Mouse (Mus musculus) 416B (cell line): ENCODE measurements around the gene Gria4.
"Not testable (repeated sequence)": the region's sequence is repeated elsewhere in the genome, so short reads cannot be mapped to it uniquely, and the experiment has no call there.

Experiments
- DNase-seq: peaks from one replicate; pipeline ENCODE4 v3.0.0; 2011; ENCODE audit warnings: low read depth

Gria4 gene

DNA sequence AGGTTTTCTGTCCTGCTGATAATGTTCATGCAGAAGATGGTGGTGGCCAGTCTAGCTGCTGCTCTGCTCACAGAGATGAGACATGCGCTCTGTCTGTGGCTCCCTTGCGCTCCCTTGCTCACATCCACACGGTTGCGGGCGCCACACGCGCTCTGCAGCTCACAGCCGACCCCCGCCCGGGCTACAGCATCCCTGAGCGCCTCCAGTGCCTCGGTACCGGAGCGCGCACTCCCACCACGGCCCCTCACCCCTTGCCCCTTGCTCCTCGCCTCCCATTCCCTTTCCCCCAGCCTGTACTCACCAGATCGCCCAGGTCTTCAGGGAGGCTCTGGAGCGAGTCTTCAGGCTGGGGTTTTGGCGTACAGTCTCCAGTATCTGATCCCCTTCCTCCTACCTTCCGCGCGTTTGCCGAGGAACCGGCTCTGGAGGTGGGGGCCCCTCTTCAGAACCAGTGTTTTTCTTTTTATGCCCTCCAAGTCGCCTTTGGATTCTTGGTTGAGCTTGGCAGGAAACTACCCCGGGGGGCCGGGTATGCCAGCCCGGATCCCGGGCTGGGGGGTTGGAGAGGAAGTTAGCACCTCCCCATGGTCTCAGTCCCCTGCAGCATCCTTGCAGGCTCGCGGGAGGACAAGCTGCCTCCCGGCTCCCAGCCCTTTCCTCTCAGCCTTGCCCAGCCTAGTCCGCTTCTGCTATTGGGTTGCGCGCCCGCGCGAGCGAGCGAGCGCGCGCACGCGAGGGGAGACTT, at the start of gene Gria4:
Gria4 (minus strand) TSS at position 691 of the 745 bp plus-strand sequence.
- no peak for DNase-seq

DNA sequence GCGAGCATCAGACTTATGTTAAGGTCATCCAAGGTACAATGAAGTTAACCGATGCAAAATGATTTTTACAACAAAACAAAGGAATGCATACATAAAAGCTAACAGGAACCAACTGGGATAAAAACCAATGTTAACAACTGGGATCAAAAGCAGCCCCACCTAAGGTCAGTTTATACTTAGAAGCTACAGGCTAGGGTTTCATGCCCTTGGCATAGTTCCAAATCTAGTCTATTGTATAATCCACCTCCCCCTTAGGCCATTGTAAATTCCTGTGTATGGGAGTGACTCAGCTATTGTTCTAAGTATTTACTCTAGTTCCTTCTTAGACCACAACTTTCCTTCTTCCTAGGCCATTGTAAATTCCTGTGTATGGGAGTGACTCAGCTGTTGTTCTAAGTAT, 14.9 kb upstream of the Gria4 start:
- DNase-seq = peak; percentile 38

DNA sequence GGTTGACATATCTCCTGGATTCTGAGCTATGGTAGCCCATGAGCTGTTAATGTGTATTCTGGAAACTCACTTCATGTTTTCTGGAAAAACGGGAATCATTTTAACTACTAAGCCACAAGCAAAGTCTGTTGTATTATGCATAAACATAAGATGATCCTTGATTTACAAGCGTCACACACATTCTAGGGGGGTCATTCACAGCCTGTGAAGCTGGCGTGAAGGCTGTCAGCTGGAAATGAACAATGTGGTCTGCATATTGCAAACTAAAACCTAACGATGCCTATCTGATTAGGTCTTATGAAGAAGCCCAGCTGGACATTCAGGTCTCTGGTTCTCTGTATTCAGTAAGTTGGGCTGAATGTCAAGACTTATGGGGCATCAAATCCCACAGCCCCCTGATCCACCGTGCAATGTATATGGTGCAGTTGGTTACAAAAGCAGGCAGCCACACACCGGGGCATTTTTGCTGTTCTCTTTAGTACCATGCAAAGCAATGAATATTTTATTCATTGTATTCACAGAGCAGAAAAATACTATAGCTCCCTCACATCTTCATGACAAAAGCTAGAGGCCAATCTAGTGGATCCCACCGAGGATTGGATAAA, 7.2 kb upstream of the Gria4 start:
- no peak for DNase-seq

DNA sequence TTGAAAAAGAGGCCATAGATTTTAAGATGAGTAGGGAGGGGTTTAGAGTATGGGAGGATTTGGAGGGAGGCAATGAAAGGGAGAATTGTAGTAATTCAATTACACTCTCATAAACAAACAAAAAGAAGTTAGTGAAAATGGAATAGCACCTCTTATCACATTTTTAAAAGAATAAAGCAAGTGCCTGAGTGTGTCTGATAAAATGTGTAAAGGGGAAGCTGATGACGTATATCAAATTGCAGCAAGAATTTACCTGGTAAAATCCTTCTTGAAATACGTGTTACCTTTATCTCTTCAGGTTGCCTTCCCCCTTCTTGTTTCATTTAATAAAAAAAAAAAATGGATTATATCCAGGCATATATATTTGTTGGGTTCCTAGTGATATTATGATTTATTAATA, 1.4 kb upstream of the Gria4 start:
- no peak for DNase-seq

DNA sequence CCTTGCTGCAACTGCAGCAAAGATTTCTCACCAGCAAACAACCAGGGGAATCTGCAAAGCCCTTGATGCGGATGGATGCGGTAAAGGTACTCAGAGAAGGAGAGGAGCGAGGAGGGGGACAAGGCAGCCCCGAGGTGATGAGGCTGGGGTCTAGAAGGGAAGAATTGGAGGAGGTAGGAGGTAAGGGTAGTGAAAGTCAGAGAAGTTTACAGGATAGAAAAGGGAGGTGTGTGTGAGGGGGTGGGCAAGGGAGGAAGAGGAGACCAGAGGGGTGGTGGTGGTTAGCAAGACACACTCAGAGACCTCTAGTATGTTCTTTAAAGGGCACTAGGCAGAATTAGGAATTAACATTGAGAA, 233 bp upstream of the Gria4 start:
- no peak for DNase-seq

DNA sequence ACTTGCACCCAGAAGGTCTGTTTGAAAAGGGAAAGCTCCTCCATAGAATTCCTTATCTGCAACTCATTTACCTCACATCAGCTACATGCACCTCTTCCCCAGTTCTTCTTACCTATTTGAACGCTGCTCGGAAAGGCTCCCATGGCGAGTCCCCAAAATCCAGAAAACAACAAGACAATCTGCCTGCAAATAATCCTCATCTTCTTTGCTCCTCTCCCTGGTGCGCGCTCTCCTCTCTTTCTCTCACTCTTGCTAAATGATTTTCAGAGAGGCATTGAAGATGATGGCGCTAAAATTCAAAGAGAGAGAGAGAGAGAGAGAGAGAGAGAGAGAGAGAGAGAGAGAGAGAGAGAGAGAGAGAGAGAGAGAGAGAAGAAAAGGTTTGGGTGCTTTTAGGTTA, 959 bp downstream of the Gria4 start:
- no peak for DNase-seq

DNA sequence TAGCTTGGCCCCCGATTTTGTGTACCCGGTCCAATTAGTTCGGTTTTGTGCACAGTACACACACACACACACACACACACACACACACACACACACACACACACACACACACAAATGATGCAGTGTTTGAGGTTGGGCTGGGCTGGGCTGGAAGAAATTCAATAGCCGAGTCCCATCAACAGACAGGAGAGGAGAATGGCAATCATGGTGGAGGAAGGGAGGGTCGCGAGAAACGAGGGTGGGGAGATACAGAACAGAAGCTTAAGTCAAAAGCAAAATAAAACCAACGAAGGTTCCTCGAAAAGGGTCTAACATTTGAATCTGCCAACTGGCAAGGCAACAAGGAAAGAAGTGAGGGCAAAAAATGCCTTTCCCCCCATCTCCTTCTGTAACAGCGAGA, 1.6 kb downstream of the Gria4 start:
- no peak for DNase-seq

DNA sequence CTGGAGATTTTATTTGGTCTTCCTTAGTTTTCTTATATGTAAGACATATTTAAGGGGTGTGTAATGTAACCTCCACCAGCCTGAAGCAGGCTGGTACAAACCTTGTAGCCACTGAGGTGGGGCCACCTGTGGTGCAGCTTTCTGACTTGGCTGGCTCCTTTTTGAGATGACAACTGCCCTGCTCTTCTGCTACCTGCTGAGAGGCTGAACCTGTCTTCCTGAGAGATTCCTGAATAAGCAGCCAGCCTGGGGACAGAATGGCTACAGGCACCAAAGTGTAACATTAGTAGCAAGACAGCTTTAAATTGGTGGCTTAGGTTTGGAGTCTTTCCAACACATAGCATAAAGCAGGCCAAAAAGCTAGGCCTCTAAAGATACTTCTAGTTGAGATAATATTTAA, 46.6 kb downstream of the Gria4 start:
- DNase-seq = not testable (repeated sequence)

DNA sequence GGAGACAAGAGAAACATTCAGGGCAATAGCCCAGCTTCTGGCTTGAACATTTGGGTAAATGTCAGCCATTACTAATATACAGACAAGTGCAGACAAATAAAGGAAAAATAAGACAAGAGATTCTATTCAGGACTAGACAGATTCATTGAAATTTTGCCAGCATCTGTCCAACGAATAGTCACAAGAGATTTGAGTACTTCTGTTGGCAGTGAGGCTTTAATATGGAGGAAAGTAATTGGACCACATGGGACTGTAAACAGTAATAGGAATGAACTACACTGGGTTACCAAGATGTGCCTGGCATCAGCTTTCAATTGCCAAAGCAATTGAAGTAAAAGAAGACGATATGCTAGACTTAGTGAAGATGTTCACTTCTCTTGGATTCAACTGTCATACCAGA, 81.9 kb downstream of the Gria4 start:
- DNase-seq = no peak

DNA sequence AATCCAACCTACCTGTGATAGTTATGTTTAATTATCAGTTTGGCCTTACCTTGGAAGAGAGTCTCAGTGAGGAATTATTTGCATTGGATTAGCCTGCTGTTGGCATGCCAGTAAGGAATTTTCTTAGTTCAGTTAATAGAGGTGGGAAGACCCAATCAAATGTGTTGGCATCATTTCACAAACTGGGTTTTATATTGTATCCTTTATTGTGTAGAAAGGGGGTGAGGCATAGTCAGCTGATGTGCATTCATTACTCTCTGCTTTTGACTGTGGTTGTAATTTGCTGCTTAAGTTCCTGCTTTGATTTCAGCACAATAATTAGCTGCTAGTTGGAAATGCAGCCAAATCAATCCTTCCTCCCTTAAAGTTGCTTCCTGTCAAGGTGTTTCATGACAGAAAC, 83.7 kb downstream of the Gria4 start:
- DNase-seq = no peak

DNA sequence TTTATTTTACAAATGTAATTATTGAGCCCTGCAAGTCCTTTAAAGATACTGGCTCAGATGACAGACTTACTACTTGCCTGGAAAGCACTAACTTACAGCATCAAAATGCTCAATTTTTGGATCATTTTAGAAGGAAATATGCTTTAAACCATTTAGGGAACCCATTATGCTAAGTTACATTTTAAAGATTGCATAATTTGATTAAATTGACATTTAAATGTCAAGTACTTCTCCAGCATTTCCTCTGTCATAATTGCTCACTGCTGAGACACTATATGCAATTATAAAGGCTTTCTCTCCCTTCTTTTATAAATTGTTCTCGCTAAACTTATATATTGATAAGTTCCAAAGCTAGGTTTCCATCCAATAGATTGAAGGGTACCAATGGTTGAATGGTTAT, 108.9 kb downstream of the Gria4 start:
- DNase-seq = no peak

DNA sequence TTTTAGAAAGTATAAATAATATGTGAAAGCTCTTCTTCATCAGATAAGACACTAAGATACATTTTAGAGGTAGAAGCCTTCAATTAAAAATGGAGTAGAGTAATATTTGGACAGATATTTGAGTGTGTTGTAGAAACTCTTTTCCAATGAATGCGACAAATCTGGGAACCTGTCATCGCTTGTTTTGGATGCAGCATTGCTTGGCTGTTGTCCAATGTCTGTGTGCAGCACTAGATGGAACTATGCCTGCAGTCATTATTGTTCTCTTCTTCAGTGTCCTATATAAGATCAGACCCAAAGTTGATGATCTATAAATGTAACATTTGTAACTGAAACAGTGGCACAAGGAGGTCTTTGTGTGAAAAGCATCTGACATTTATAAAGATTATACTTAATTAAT, 115.8 kb downstream of the Gria4 start:
- no peak for DNase-seq

DNA sequence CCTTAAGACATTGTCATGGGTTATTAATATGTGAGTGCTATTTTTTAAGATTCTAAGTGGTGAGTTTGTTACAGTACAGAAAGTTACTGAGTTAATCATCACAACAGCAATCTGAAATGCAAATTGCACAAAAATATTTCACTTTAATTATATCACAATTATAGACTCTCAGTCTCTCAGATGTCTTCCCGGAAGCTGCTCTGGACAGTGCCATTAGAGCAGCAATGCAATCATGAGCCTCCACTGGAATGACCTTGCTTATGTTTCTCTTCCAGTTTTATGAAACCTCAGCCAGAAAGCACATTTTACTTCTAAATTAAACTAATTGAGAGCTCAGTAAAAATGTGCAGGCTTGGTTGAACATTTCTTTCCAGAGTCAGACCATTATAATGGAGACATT, 116.9 kb downstream of the Gria4 start:
- DNase-seq = no peak

DNA sequence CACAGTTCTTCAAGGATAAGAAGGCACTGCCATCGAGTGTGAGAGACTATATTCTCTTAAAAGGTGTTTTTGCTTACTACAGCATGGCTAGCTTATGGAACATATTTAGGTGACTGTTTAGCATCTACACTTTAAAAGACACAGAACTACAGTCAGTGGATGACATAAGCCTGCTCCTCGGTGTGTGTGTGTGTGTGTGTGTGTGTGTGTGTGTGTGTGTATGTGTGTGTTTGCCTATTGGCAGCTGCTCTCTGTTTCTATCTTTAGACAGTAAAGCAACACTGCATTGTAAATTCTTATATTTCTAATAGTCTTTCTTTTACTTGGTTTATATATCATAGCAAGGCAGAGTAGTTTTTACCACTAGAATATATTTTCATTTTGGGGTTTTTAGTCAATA, 130.3 kb downstream of the Gria4 start:
- no peak for DNase-seq

DNA sequence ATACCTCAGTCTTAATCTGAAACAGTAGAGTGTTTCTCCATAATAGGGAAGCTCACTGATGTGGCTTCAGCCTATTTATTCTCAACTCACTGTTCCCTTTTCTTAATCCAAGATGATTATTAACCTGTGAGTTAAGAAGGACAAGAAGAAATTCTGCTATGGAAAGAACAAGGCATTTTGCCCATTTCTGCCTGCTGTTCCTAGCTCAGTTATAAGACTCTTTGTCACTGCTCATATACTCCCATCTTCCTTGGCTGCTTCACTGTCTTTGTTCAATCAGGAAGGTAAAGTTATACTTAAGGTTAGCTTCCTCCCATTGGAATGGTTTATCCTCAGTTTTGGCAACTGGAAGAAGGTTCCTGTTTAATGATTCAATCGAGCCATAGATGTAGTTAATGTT, 133.6 kb downstream of the Gria4 start:
- no peak for DNase-seq

DNA sequence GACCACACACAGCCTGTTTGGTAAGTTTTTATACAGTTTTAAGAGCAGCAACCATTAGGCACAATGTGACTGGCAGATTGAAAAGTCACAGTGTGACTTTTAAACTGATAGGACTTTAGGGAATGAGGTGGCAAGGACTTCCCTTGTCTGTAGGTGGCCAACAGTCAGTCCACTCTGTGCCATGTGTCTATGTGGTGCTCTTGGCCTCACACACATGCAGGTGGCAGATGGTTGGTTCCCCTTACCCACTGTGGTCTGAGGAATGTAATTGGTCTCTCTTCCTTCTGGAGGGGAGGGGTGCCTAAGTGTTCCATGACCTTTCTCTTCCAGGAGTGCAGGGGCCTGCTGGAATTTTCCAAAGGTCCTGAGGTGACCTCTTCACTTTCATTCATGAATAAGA, 137.1 kb downstream of the Gria4 start:
- no peak for DNase-seq

DNA sequence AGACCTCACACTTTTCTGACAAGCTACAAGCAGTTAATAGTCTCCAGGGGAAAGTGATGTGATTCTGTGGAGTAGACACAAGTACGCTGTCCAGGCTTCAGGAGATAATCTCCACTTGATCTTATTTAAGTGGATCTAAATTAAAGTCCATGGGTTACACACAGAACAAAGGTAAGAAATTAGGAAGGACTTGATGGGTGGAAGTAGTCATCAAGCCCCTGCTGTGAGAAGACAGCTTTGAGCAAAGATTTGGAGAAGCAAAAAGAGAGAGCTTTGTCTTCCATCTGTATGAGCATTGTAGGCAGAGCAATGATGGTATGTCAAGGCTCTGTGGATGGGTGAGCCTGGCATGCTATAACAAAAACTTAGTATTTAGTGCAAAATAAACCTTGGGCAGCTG, 141.7 kb downstream of the Gria4 start:
- DNase-seq = no peak

DNA sequence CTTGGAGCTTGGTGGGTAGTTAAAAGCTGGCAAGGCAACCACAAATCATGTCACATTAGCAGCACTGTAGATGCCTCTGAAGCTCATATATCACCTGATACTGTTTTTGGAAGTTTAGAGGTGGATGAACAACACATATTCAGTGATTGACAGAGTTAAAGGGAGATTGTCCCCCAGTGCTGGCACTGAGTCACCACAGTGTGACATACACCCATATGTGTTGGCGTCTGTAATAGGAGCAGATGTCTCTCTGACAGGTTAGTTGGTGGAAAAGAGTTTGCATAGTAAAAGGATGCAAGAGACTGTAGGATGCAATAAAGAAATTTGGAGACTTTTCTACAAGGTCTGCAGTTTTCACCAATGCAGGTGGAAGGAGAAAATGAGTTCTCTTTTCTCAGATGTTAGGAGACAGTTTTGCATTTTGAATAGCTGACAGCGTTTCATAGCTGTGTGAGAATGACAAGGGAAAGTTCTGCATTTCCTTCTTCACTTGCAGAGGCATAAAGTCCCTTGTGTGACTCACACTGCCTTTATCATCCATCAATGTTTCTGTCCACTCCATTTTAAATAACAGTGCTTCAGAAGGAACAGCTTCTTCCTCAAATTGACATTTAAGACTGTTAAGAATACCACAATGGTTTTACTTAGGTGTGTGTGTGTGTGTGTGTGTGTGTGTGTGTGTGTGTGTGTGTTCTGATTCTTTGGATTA, 156.7 kb downstream of the Gria4 start:
- DNase-seq = peak; percentile 81

DNA sequence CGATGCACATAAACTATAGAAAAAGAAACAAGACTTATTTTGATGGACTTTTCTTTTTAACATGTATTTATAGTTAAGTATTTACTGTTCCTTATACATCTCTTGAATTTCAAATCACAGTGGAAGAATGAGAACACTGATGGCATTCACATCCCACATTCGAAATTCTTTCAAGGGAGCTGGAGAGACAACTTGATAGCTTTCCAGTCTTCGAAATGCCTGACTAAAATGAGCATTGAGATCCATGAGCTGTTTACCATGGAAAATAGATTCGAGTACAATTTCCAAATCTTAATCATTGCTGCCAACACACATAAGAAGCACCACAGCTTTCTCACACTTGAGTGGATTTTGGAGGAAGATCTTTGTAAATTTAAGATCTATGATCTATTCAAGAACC, 164.1 kb downstream of the Gria4 start:
- no peak for DNase-seq

DNA sequence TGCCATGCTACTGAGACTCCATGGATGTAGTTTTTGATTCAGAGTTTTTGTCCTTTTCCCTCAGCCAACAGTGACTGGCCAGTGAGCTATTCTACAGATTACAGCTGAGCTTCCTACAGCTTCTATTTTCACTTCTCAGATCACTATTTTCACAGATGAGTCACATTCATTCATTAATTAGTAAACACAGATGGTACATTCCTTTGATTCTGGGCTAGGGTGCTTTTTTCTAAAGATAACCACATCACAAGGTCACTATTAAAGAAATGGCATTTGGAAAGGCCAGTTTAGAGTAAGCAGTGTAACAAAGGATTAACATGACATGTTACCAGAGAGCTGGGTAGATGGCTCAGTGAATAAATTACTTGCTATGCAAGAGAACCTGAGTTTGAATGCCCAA, 180.7 kb downstream of the Gria4 start:
- DNase-seq = no peak

DNA sequence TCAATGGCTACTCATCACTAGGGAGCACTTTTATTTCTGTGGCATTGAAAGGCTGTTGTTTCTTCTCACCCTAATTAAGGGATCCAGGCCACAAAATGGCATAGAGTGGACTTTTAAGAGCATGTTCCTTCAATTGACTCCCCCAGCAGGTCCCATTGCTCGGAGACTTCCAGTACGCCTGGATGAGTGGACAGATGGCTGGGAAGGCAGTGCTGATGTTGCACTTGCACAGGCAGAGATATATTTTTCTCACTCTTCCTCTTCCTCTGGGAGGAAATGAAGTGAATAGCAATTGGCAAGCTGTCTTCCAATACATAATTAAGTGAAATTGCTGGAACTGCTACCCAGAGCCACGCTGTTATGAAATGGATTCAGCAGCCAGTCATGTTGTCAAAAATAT, 190.7 kb downstream of the Gria4 start:
- DNase-seq = no peak

DNA sequence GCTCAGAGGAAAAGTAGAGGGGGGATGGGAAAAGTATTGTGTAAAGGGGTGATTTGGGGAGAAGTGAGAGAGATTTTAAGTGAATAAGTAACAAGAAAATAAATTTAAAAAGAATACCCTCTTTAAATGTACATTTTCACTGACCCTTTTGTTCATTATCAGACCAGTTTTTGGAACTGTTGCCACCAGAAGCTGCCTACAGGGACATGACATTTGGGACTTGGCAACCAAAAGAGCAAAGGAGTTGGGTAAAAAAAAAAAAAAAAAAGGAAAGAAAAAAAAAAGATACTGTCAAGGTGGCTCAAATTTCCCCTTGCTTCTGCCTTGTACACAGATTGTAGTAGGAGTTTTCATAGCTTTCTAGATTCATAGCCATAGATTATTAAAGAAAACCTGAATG, 191.8 kb downstream of the Gria4 start:
- DNase-seq = no peak

DNA sequence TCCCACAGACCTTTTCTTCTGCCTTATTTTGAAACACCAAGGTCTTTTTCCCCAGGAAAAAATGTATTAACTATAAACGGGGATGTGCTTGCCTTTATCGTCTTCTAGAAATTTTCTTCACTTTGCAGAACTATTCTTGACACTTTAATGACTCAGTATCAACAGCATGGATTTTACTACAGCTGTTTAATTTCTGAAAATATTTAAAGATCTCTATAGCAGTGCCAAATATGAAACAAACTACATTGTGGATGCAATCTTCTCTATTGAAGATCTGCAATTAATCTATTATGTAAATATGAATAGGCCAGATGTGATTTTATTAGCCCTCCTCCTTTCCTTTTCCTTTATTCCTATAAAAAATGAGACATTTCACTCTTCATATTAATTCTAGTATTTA, 194.2 kb downstream of the Gria4 start:
- DNase-seq = no peak

DNA sequence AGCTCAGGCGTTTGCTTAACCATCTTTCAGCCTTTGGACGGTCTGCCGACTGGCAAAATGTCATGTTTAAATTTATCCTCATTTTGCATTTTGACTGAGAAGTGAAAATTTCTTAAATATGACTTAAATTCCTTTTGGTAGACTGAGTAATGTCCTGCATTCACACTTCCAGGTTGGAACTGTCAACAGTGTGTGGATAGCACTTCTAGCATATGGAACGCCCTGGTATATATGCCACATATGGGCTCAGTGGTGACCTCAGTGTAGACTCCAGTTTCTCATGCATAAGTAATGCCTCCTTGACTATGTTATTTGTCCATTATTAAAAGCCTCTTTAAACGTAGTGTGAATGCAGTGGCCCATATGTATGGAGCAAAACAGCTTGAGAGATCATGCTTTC, 222.4 kb downstream of the Gria4 start:
- no peak for DNase-seq
